Mouse (Mus musculus) hindbrain, embryonic 16.5 days (tissue): Measurements from ENCODE around the gene Stfa1. TPM values are rescaled to one million over a fixed set of nuclear protein-coding genes. Genes with fewer than 3 reads are reported as not detected.
"Not testable (repeated sequence)": the region's sequence is repeated elsewhere in the genome, so short reads cannot be mapped to it uniquely, and the experiment has no call there.

ENCODE experiments used
- ATAC-seq: fragments of 200-750 bp; cut with Nextera tagmentation; 2 replicates; pipeline ENCODE4 v1.8.0; 2017; ENCODE audit warnings: moderate TSS enrichment, moderate library complexity
- H3K27ac ChIP-seq: fragments of 300-500 bp; sonication (generic); 2 replicates; pipeline ENCODE4 v1.5.1; 2014; ENCODE audit warnings: low read depth, mild to moderate bottlenecking, control low read depth, low read length, moderate library complexity
- H3K27me3 ChIP-seq: fragments of 300-500 bp; sonication (generic); replicated peaks from 2 replicates; pipeline ENCODE4 v1.6.1; 2014; ENCODE audit warnings: low read length; ENCODE audit not compliant: control insufficient read depth, insufficient read depth
- H3K36me3 ChIP-seq: fragments of 300-500 bp; sonication (generic); 2 replicates; pipeline ENCODE4 v1.6.1; 2014; ENCODE audit warnings: mild to moderate bottlenecking, low read length, moderate library complexity, mixed read lengths; ENCODE audit not compliant: control insufficient read depth, insufficient read depth
- H3K4me1 ChIP-seq: fragments of 300-500 bp; sonication (generic); 2 replicates; pipeline ENCODE4 v1.6.1; 2014; ENCODE audit warnings: low read depth, low read length; ENCODE audit not compliant: control insufficient read depth, insufficient read depth
- H3K4me2 ChIP-seq: fragments of 300-500 bp; sonication (generic); 2 replicates; pipeline ENCODE4 v1.6.1; 2014; ENCODE audit warnings: mild to moderate bottlenecking, low read length, control low read depth, moderate library complexity
- H3K4me3 ChIP-seq: fragments of 300-500 bp; sonication (generic); 2 replicates; pipeline ENCODE4 v1.5.1; 2014; ENCODE audit warnings: mild to moderate bottlenecking, low read length, control low read depth, moderate library complexity
- H3K9ac ChIP-seq: fragments of 300-500 bp; sonication (generic); 2 replicates; pipeline ENCODE4 v1.6.1; 2014; ENCODE audit warnings: low read depth, mild to moderate bottlenecking, control low read depth, low read length, moderate library complexity
- H3K9me3 ChIP-seq: fragments of 300-500 bp; sonication (generic); 2 replicates; pipeline ENCODE4 v1.6.1; 2014; ENCODE audit warnings: mild to moderate bottlenecking, low read length, moderate library complexity; ENCODE audit not compliant: control insufficient read depth
- WGBS: fragments of 180-500 bp; shearing (Covaris S2); extraction: QIAGEN DNeasy Blood & Tissue Kit; methylation state at CpG from one replicate; pipeline ENCODE4 v1.1.7; 2014; 5-methylcytosine and 5-hydroxymethylcytosine counted together
- polyA plus RNA-seq: library from polyadenylated mRNA; unstranded; fragments of >200 nt; fragmentation: Nextera tagmentation; extraction: Ambion mirVana; gene quantifications from 2 replicates; pipeline ENCODE4 v1.2.1, GENCODE M21; 2015

Stfa1 gene
- 1.2 and 1.3 TPM in 2 replicates for polyA plus RNA-seq

DNA sequence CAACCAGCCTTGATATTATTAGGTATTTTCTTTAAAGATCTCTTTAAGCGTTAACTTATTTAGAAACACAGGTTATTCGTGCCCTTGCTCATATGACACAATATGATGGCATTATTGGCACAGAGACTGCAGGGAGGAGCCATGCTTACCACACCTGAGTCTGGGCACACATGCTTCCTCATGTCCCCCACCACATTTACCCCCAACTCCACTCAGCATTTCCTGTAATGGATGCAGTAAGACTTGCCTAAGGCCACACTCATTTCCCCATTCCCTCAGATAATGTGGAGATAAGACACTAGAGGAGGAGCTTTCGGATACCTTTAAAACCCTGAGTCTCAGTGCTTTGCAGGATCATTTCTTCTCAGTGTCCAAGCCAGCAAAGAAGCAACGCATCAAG lies at the start of gene Stfa1:
Gene Stfa1, plus strand, starts transcription at position 156 of the 400 bp plus-strand sequence.
- H3K9me3 ChIP-seq, H3K36me3 ChIP-seq, H3K27me3 ChIP-seq, H3K27ac ChIP-seq, ATAC-seq, H3K4me1 ChIP-seq, H3K4me3 ChIP-seq, H3K9ac ChIP-seq, H3K4me2 ChIP-seq: not testable (repeated sequence)
- 92% methylated on average over 4 of the region's 4 CpGs for WGBS

DNA sequence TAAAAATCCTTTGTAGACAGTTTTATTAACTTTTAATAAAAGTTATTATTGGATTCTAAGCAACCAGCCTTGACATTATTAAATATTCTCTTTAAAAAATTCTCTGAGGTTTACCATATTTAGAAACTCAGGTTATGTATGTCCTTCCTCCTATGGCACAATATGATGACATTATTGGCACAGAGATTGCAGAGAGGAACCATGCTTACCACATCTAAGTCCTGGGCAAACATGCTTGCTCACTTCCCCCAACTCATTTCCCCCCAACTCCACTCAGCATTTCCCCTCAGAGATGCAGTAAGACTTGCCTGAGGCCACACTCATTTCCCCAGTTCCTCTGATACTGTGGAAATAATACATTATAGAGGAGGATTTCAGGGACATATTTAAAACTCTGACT lies 16.2 kb upstream of the Stfa1 start:
- H3K4me2 ChIP-seq, H3K27ac ChIP-seq, H3K9ac ChIP-seq, H3K36me3 ChIP-seq, H3K4me1 ChIP-seq, H3K9me3 ChIP-seq, ATAC-seq, H3K4me3 ChIP-seq, H3K27me3 ChIP-seq: not testable (repeated sequence)

DNA sequence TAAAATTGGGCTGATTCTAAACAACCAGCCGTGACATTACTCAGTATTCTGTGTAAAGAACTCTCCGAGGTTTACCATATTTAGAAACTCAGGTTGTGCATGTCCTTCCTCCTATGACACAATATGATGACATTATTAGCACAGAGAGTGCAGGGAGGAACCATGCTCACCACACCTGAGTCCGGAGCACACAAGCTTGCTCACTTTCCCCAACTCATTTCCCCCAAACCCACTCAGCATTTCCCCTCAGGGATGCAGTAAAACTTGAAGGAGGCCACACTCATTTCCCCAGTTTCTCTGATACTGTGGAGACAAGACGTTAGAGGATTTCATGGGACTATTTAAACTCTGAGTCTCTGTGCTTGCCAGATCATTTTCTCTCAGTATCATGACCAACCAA lies 12.4 kb downstream of the Stfa1 start:
- Histone ChIP-seq H3K27ac (no peak overlapping the region), H3K4me3 (no peak overlapping the region), H3K27me3 (no peaks in the 10 kb centered on the region), H3K4me1 (no peaks in the 10 kb centered on the region), H3K9me3 (no peaks in the 10 kb centered on the region), H3K9ac (no peak overlapping the region), H3K36me3 (no peaks in the 10 kb centered on the region), H3K4me2 (no peak overlapping the region)
- WGBS = 91% methylated on average over 4 of the region's 4 CpGs
- ATAC-seq = no peak

DNA sequence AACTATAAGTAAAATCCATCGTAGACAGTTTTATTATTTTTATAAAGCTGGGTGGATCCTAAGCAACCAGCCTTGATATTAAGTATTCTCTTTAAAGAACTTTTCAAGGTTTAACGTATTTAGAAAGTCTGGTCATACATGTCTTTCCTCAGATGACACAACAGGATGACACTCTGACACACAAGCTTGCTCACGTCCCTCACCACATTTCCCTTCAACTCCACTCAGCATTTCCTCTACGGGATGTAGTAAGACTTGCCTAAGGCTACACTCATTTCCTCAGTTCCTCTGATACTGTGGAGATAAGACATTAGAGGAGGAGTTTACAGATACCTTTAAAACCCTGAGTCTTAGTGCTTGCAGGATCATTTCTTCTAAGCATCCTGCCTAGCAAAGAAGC lies 30.9 kb downstream of the Stfa1 start:
- Histone ChIP-seq H3K4me3 (no peak overlapping the region), H3K27ac (no peak overlapping the region), H3K4me1 (no peaks in the 10 kb centered on the region), H3K4me2 (no peak overlapping the region), H3K9me3 (no peaks in the 10 kb centered on the region), H3K36me3 (no peaks in the 10 kb centered on the region), H3K27me3 (no peaks in the 10 kb centered on the region), H3K9ac (no peak overlapping the region)
- WGBS = 84% methylated on average over 4 of the region's 4 CpGs
- ATAC-seq = no peak

DNA sequence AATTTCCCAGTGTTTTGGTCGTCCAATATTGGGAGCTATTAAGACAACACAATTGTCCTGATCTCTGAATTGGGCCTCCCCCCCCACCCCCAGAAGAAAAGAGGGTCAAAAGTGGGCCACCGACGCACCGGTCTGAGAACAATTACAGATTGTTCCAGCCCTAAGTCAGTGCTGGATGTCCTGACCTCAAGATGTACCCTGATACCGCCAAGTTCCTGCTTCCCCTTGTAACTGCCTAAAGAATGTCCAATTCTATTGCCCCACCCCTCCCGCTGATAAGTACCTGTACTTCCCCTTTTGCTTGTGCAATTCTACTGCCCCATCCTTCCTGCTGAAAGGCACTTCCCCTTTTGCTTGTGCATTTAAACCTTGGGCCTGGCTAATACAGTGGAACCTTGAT lies 39.4 kb downstream of the Stfa1 start:
- H3K9ac ChIP-seq, H3K27me3 ChIP-seq, ATAC-seq, H3K9me3 ChIP-seq, H3K4me3 ChIP-seq, H3K36me3 ChIP-seq, H3K27ac ChIP-seq, H3K4me2 ChIP-seq, H3K4me1 ChIP-seq: not testable (repeated sequence)
- 76% methylated on average over 6 of the region's 6 CpGs for WGBS

DNA sequence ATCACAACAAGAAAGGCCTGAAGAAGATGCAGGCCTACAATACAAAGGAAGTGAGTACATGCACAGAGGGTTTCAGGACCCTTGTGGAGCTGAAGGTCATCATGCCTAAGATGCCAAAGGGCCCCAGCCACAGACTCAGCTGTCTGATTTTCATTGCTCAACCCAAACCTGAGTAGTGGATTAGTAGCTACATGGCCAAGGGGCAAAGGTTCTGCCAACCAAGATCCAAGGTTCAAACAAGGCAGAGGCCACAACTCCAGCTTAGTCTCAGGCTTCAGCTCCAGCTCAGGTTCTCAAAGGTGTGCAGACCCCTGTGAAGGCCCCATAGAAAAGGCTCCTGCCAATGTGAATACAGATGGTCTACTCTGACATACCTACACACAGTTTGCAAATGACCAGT lies 42.5 kb downstream of the Stfa1 start:
- no peaks in the 10 kb centered on the region for H3K27me3 ChIP-seq
- no peaks in the 10 kb centered on the region for H3K36me3 ChIP-seq
- H3K9ac ChIP-seq = no peak overlapping the region
- ATAC-seq = no peak
- no peaks in the 10 kb centered on the region for H3K9me3 ChIP-seq
- no peak overlapping the region for H3K4me3 ChIP-seq
- no peak overlapping the region for H3K4me2 ChIP-seq
- H3K27ac ChIP-seq = no peak overlapping the region
- no peaks in the 10 kb centered on the region for H3K4me1 ChIP-seq

DNA sequence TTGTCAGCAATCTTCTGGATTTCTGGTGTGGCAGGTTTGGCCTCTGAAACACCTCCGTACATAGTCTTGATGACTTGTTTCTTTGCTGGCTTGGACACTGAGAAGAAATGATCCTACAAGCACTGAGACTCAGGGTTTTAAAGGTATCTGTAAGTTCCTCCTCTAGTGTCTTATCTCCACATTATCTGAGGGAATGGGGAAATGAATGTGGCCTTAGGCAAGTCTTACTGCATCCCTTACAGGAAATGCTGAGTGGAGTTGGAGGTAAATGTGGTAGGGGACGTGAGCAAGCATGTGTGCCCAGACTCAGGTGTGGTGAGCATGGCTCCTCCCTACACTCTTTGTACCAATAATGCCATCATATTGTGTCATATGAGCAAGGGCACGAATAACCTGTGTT lies 57.5 kb downstream of the Stfa1 start, which contains the start of gene BC117090:
Gene BC117090, minus strand, starts transcription at position 101 of the 400 bp plus-strand sequence.
- 83% methylated on average over 3 of the region's 3 CpGs for WGBS
- no peaks in the 10 kb centered on the region for H3K36me3 ChIP-seq
- H3K9ac ChIP-seq = no peak within 1 kb of the TSS
- H3K9me3 ChIP-seq = no peaks in the 10 kb centered on the region
- H3K4me3 ChIP-seq = no peak within 1 kb of the TSS
- H3K4me2 ChIP-seq = no peak within 1 kb of the TSS
- H3K4me1 ChIP-seq = no peaks in the 10 kb centered on the region
- H3K27me3 ChIP-seq = no peaks in the 10 kb centered on the region
- no peak within 1 kb of the TSS for H3K27ac ChIP-seq
- ATAC-seq = no peak

Other genes starting within 250 kb of the Stfa1 start
- 10.2 and 11.9 TPM in 2 replicates for gene Wdr5b, start 235.8 kb upstream of the Stfa1 start, polyA plus RNA-seq
- 136 and 144 TPM in 2 replicates for gene Fam162a, start 205.4 kb upstream of the Stfa1 start, polyA plus RNA-seq
- gene Ccdc58, start 205.3 kb upstream of the Stfa1 start, polyA plus RNA-seq = 29.1 and 29.6 TPM in 2 replicates
- not detected in 2 replicates for gene Csta1, start 145.7 kb upstream of the Stfa1 start, polyA plus RNA-seq
- not detected in 2 replicates for gene Stfa2l1, start 120.1 kb upstream of the Stfa1 start, polyA plus RNA-seq
- 0.98 TPM in 1 of 2 replicates, not detected in the other for gene Gm5483, start 92.7 kb upstream of the Stfa1 start, polyA plus RNA-seq
- not detected in 2 replicates for gene Gm5416, start 66.5 kb upstream of the Stfa1 start, polyA plus RNA-seq
- gene 2010005H15Rik, start 55.5 kb upstream of the Stfa1 start, polyA plus RNA-seq = 0.56 TPM in 1 of 2 replicates, not detected in the other
- not detected in 2 replicates for gene BC117090, start 57.4 kb downstream of the Stfa1 start, polyA plus RNA-seq
- gene BC100530, start 90.8 kb downstream of the Stfa1 start, polyA plus RNA-seq = 0.81 and 1.3 TPM in 2 replicates
- gene Stfa2, start 131.5 kb downstream of the Stfa1 start, polyA plus RNA-seq = 0.39 and 0.63 TPM in 2 replicates
- gene Stfa3, start 178.4 kb downstream of the Stfa1 start, polyA plus RNA-seq = 0.59 TPM in 1 of 2 replicates, not detected in the other